Mouse (Mus musculus): ENCODE measurements at regions not wholly inside any gene's neighbourhood (a gene's known extent, or its start where the extent isn't known, plus 50 kb on each side); places are given as distances from the start of the nearest gene placed in this dataset.

- TF ChIP-seq POLR2A (IDR thresholded peaks at IDR 0.05; ENCODE audit: low read depth, low read length) (no peak), CTCF (IDR thresholded peaks at IDR 0.05; ENCODE audit: extremely low read depth, insufficient read depth, insufficient read length, insufficient replicate concordance) (no peak)
Observed at GRCm38 (mm10) chr7:68548176-68548575, 200.9 kb downstream of the Arrdc4 start.
